Mouse (Mus musculus) myocyte (in vitro differentiated cells): ENCODE data around the gene Dram1. TPM values are rescaled to one million over a fixed set of nuclear protein-coding genes. Genes with fewer than 3 reads are reported as not detected.

Experiments used
- H3K27me3 ChIP-seq: one replicate; pipeline ENCODE4 v1.6.1; 2011; ENCODE audit not compliant: control insufficient read depth, insufficient read depth, insufficient read length
- H3K36me3 ChIP-seq: one replicate; pipeline ENCODE4 v1.6.1; 2011; ENCODE audit not compliant: control insufficient read depth, insufficient read depth
- H3K4me2 ChIP-seq: one replicate; pipeline ENCODE4 v1.6.1; 2011; ENCODE audit warnings: low read depth, control low read depth
- H3K4me3 ChIP-seq: one replicate; pipeline ENCODE4 v1.5.1; 2011; ENCODE audit warnings: mild to moderate bottlenecking, control low read depth, moderate library complexity
- H3K79me2 ChIP-seq: one replicate; pipeline ENCODE4 v1.6.1; 2011; ENCODE audit not compliant: control insufficient read depth, insufficient read depth
- H3ac ChIP-seq: one replicate; pipeline ENCODE4 v1.6.1; 2011; ENCODE audit not compliant: control insufficient read depth, insufficient read length
- CEBPB ChIP-seq: IDR thresholded peaks from 2 replicates; pipeline ENCODE4 v1.6.1; 2011; ENCODE audit warnings: mild to moderate bottlenecking, moderate library complexity; ENCODE audit not compliant: poor library complexity, insufficient read depth, severe bottlenecking
- E2F4 ChIP-seq: IDR thresholded peaks from one replicate; pipeline ENCODE4 v1.6.1; 2011; ENCODE audit warnings: mild to moderate bottlenecking, control low read depth, moderate library complexity; ENCODE audit not compliant: insufficient read depth
- MAX ChIP-seq: IDR thresholded peaks from one replicate; pipeline ENCODE4 v1.6.1; 2011; ENCODE audit warnings: low read depth, mild to moderate bottlenecking, control low read depth
- MYOD1 ChIP-seq, 3 experiments: IDR thresholded peaks; one replicate each; pipeline ENCODE4 v1.6.1; 2011; ENCODE audit warnings: control low read depth in 2 of 3, low read depth in 2 of 3, mild to moderate bottlenecking in 2 of 3, moderate library complexity in 1 of 3; ENCODE audit not compliant: insufficient read length in 2 of 3, control insufficient read depth in 1 of 3
- MYOG ChIP-seq, 3 experiments: IDR thresholded peaks; one replicate each; pipeline ENCODE4 v1.6.1; 2011; ENCODE audit warnings: control low read depth in 2 of 3, low read depth in 2 of 3, mild to moderate bottlenecking in 2 of 3; ENCODE audit not compliant: insufficient read length in 2 of 3, control insufficient read depth in 1 of 3, insufficient read depth in 1 of 3
- POLR2A ChIP-seq: IDR thresholded peaks from one replicate; pipeline ENCODE4 v1.6.1; 2011; ENCODE audit warnings: low read depth, mild to moderate bottlenecking, control low read depth, moderate library complexity; ENCODE audit not compliant: insufficient read length
- POLR2AphosphoS2 ChIP-seq: IDR thresholded peaks from one replicate; pipeline ENCODE4 v1.6.1; 2011; ENCODE audit warnings: low read depth, control low read depth; ENCODE audit not compliant: insufficient read length
- REST ChIP-seq: IDR thresholded peaks from one replicate; pipeline ENCODE4 v1.6.1; 2011; ENCODE audit warnings: mild to moderate bottlenecking, control low read depth, moderate library complexity; ENCODE audit not compliant: insufficient read depth, insufficient read length
- SRF ChIP-seq: IDR thresholded peaks from one replicate; pipeline ENCODE4 v1.6.1; 2011; ENCODE audit warnings: low read depth; ENCODE audit not compliant: control insufficient read depth, insufficient read length
- TCF12 ChIP-seq: IDR thresholded peaks from one replicate; pipeline ENCODE4 v1.6.1; 2011; ENCODE audit warnings: mild to moderate bottlenecking, control low read depth; ENCODE audit not compliant: poor library complexity, insufficient read depth, severe bottlenecking
- TCF3 ChIP-seq: IDR thresholded peaks from one replicate; pipeline ENCODE4 v1.6.1; 2011; ENCODE audit warnings: low read depth, control low read depth; ENCODE audit not compliant: insufficient read length
- USF1 ChIP-seq: IDR thresholded peaks from one replicate; pipeline ENCODE4 v1.6.1; 2011; ENCODE audit warnings: low read depth, mild to moderate bottlenecking, control low read depth, moderate library complexity
- polyA plus RNA-seq: library from polyadenylated mRNA; unstranded; fragments of >200 nt; fragmentation: generic; extraction: Trizol; gene quantifications from one replicate; pipeline ENCODE4 v1.2.1, GENCODE M21; 2012; ENCODE audit warnings: missing spikeins

Gene Dram1
- polyA plus RNA-seq, 1 experiment: 1.7 TPM

DNA sequence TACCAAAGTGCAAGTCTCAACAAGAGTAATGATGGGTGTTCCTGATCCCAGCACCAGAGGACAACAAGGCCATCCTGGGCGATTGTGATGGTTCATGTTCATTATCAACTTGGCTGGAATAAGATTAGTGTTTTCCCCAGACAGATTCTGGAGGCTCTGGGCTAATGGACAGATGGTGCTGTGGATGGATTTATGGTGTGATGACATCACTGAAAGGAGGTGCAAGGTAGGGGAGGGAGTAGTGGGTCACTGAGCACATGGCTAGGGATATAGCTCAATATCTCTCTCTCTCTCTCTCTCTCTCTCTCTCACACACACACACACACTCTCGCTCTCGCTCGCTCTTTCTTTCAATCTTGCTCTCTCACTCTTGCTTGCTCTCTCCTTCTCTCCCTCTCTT lies 60.7 kb downstream of the Dram1 start:
- Histone ChIP-seq H3ac (no peak overlapping the region), H3K79me2 (no peaks in the 10 kb centered on the region), H3K4me2 (no peak overlapping the region), H3K36me3 (no peaks in the 10 kb centered on the region), H3K27me3 (no peaks in the 10 kb centered on the region), H3K4me3 (no peak overlapping the region)
- TF ChIP-seq E2F4: no peak
- TF ChIP-seq MYOD1 (IDR thresholded peaks at IDR 0.05; ENCODE audit: control insufficient read depth in 1 of 3, insufficient read length in 2 of 3, low read depth in 2 of 3): no peak
- TF ChIP-seq POLR2A: no peak
- no peak for TF ChIP-seq CEBPB
- no peak for TF ChIP-seq POLR2AphosphoS2
- no peak for TF ChIP-seq SRF
- no peak for TF ChIP-seq MYOG (IDR thresholded peaks at IDR 0.05; ENCODE audit: control insufficient read depth in 1 of 3, insufficient read depth in 1 of 3, insufficient read length in 2 of 3, low read depth in 2 of 3)
- no peak for TF ChIP-seq REST
- no peak for TF ChIP-seq TCF12
- TF ChIP-seq TCF3: no peak

DNA sequence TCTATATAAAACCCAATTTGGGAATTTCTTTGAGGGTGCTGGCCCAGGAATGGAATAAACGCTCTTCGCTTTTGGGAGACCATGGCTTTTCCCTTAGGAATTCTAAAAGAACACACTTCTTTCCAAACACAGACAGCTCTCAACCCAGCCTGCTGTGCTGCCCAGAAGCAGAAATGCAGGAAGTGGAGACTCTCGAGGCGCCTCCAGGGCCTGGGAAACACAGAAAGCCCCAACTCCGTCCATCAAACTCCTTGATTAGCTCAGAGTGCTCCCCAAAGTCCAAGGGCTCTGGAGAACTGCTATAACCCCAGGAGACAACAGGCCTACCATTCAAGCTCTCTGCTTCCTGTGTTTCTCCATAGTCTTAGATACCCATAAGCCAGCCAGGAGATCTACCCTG lies 61.7 kb downstream of the Dram1 start:
- no peak overlapping the region for H3K4me2 ChIP-seq
- no peak for TF ChIP-seq E2F4
- TF ChIP-seq MYOG (IDR thresholded peaks at IDR 0.05; ENCODE audit: control insufficient read depth in 1 of 3, insufficient read depth in 1 of 3, insufficient read length in 2 of 3, low read depth in 2 of 3): no peak
- TF ChIP-seq POLR2A: no peak
- no peak for TF ChIP-seq SRF
- TF ChIP-seq TCF3: no peak
- TF ChIP-seq TCF12: no peak
- no peak for TF ChIP-seq USF1
- TF ChIP-seq MAX: no peak
- TF ChIP-seq MYOD1 (IDR thresholded peaks at IDR 0.05; ENCODE audit: control insufficient read depth in 1 of 3, insufficient read length in 2 of 3, low read depth in 2 of 3): no peak
- TF ChIP-seq REST: no peak
- no peak for TF ChIP-seq CEBPB
- H3K36me3 ChIP-seq: no peaks in the 10 kb centered on the region
- H3K79me2 ChIP-seq: no peaks in the 10 kb centered on the region
- H3ac ChIP-seq: no peak overlapping the region
- no peak overlapping the region for H3K4me3 ChIP-seq
- no peaks in the 10 kb centered on the region for H3K27me3 ChIP-seq

GRCm38 (mm10) chr10:88314841-88315240 lies 64.0 kb downstream of the Dram1 start:
- H3K27me3 ChIP-seq: no peaks in the 10 kb centered on the region
- TF ChIP-seq POLR2A (no peak), CEBPB (no peak), MAX (no peak), REST (no peak), POLR2AphosphoS2 (no peak), TCF3 (no peak), MYOG (IDR thresholded peaks at IDR 0.05; ENCODE audit: control insufficient read depth in 1 of 3, insufficient read depth in 1 of 3, insufficient read length in 2 of 3, low read depth in 2 of 3) (no peak), SRF (no peak), USF1 (no peak), TCF12 (no peak), E2F4 (no peak), MYOD1 (IDR thresholded peaks at IDR 0.05; ENCODE audit: control insufficient read depth in 1 of 3, insufficient read length in 2 of 3, low read depth in 2 of 3) (no peak)
- no peaks in the 10 kb centered on the region for H3K79me2 ChIP-seq
- no peak overlapping the region for H3K4me3 ChIP-seq
- no peaks in the 10 kb centered on the region for H3K36me3 ChIP-seq
- no peak overlapping the region for H3K4me2 ChIP-seq
- no peak overlapping the region for H3ac ChIP-seq

DNA sequence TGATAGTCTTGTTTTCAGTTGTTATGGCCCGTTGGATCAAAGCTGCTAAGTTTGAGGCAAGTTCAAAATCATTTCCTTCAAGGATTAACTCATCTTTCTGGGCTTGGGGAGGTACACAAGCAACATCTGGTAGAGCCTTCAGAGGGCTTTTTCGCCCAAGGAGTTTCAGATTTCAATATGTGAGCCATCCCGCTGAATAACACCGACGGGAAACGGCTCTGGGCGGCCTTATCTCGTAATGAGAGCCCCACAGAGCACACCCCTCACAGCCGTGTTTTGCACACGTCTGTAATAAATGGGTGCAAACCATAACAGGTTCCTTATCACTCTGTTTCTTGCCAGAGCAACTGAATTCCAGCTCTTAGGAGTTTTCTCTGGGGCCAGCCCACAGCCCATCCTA lies 69.0 kb downstream of the Dram1 start:
- TF ChIP-seq USF1: no peak
- TF ChIP-seq TCF3: no peak
- no peak for TF ChIP-seq MYOD1 (IDR thresholded peaks at IDR 0.05; ENCODE audit: control insufficient read depth in 1 of 3, insufficient read length in 2 of 3, low read depth in 2 of 3)
- no peak for TF ChIP-seq TCF12
- no peak for TF ChIP-seq CEBPB
- no peaks in the 10 kb centered on the region for H3K27me3 ChIP-seq
- no peaks in the 10 kb centered on the region for H3K36me3 ChIP-seq
- H3K79me2 ChIP-seq: no peaks in the 10 kb centered on the region
- H3ac ChIP-seq: no peak overlapping the region
- H3K4me3 ChIP-seq: no peak overlapping the region
- H3K4me2 ChIP-seq: no peak overlapping the region

- Histone ChIP-seq H3K36me3 (no peaks in the 10 kb centered on the region), H3K4me2 (no peak overlapping the region), H3K27me3 (no peaks in the 10 kb centered on the region), H3K4me3 (no peak overlapping the region), H3K79me2 (no peaks in the 10 kb centered on the region), H3ac (no peak overlapping the region)
- TF ChIP-seq MYOD1 (IDR thresholded peaks at IDR 0.05; ENCODE audit: control insufficient read depth in 1 of 3, insufficient read length in 2 of 3, low read depth in 2 of 3) (no peak), POLR2A (no peak), USF1 (no peak), POLR2AphosphoS2 (no peak), CEBPB (no peak), SRF (no peak), TCF12 (no peak), E2F4 (no peak), MYOG (IDR thresholded peaks at IDR 0.05; ENCODE audit: control insufficient read depth in 1 of 3, insufficient read depth in 1 of 3, insufficient read length in 2 of 3, low read depth in 2 of 3) (no peak), REST (no peak), MAX (no peak), TCF3 (no peak)
These were observed 72.6 kb downstream of the Dram1 start for GRCm38 (mm10) chr10:88306235-88306634.
